Mouse (Mus musculus) limb, embryonic 14.5 days (tissue): ENCODE data around the gene Gm42791. TPM values are rescaled to one million over a fixed set of nuclear protein-coding genes. Genes with fewer than 3 reads are reported as not detected.

ENCODE experiments used
- ATAC-seq: fragments of 200-750 bp; cut with Nextera tagmentation; 2 replicates; pipeline ENCODE4 v1.8.0; 2017; ENCODE audit warnings: low read depth, moderate number of reproducible peaks, moderate TSS enrichment; ENCODE audit not compliant: low FRiP score
- DNase-seq: peaks from one replicate; pipeline ENCODE4 v3.0.0-alpha.2; 2015; ENCODE audit warnings: low spot score
- H3K27ac ChIP-seq: fragments of 300-500 bp; sonication (generic); replicated peaks from 2 replicates; pipeline ENCODE4 v1.5.1; 2014; ENCODE audit warnings: low read depth, mild to moderate bottlenecking, low read length, moderate library complexity, mixed read lengths
- H3K27me3 ChIP-seq: fragments of 300-500 bp; sonication (generic); 2 replicates; pipeline ENCODE4 v1.6.1; 2014; ENCODE audit warnings: low read length, mixed read lengths; ENCODE audit not compliant: control insufficient read depth, insufficient read depth
- H3K36me3 ChIP-seq: fragments of 300-500 bp; sonication (generic); 2 replicates; pipeline ENCODE4 v1.6.1; 2014; ENCODE audit warnings: mild to moderate bottlenecking, low read length, moderate library complexity, mixed read lengths; ENCODE audit not compliant: control insufficient read depth, insufficient read depth
- H3K4me1 ChIP-seq: fragments of 300-500 bp; sonication (generic); 2 replicates; pipeline ENCODE4 v1.6.1; 2014; ENCODE audit warnings: antibody characterized with exemption, low read length, mixed read lengths; ENCODE audit not compliant: control insufficient read depth, insufficient read depth
- H3K4me2 ChIP-seq: fragments of 300-500 bp; sonication (generic); replicated peaks from 2 replicates; pipeline ENCODE4 v1.6.1; 2014; ENCODE audit warnings: low read depth, mild to moderate bottlenecking, low read length, moderate library complexity; ENCODE audit not compliant: severe bottlenecking
- H3K4me3 ChIP-seq: fragments of 300-500 bp; sonication (generic); replicated peaks from 2 replicates; pipeline ENCODE4 v1.5.1; 2014; ENCODE audit warnings: low read length
- H3K9ac ChIP-seq: fragments of 300-500 bp; sonication (generic); 2 replicates; pipeline ENCODE4 v1.6.1; 2014; ENCODE audit warnings: mild to moderate bottlenecking, low read depth, low read length, moderate library complexity; ENCODE audit not compliant: severe bottlenecking
- H3K9me3 ChIP-seq: fragments of 300-500 bp; sonication (generic); 2 replicates; pipeline ENCODE4 v1.6.1; 2016; ENCODE audit warnings: low read length; ENCODE audit not compliant: control insufficient read depth
- POLR2A ChIP-seq: fragments of 200-500 bp; IDR thresholded peaks from 2 replicates; pipeline ENCODE4 v1.8.0; 2012; ENCODE audit warnings: inconsistent platforms, mild to moderate bottlenecking, moderate library complexity, borderline replicate concordance; ENCODE audit not compliant: insufficient read depth, insufficient read length; ENCODE audit errors: extremely low read depth
- WGBS: fragments of 180-500 bp; shearing (Covaris S2); extraction: QIAGEN DNeasy Blood & Tissue Kit; methylation state at CpG from one replicate; pipeline ENCODE4 v1.1.7; 2014; 5-methylcytosine and 5-hydroxymethylcytosine counted together
- polyA plus RNA-seq, 2 experiments: library from polyadenylated mRNA; depleted of rRNA in 1 of 2; stranded (reverse) in 1 of 2; unstranded in 1 of 2; fragments of >200 nt; fragmentation: Nextera tagmentation in 1 of 2; extraction: Ambion mirVana in 1 of 2; gene quantifications; 2 replicates each; pipeline versions ENCODE4 v1.2.1 to v1.2.3; 2012 to 2014

Gene Gm42791
- polyA plus RNA-seq (2012; rRNA removed) (not detected in 2 replicates), polyA plus RNA-seq (2014; fragmentation: Nextera tagmentation; extraction: Ambion mirVana) (not detected in 2 replicates)

GRCm38 (mm10) chr5:148994706-148995414, at the start of gene Gm42791:
TSS of gene Gm42791 (minus strand) at chr5:148995147.
- Histone ChIP-seq H3K27me3 (no peaks in the 10 kb centered on the region), H3K9me3 (peaks cover 5% of the 10 kb centered on the region), H3K4me2 (peak within 1 kb of the TSS; percentile 68), H3K27ac (peak within 1 kb of the TSS; percentile 95), H3K36me3 (no peaks in the 10 kb centered on the region), H3K4me1 (peaks cover 17% of the 10 kb centered on the region), H3K4me3 (peak within 1 kb of the TSS; percentile 45), H3K9ac (peak within 1 kb of the TSS; percentile 65)
- 0% methylated on average over 33 of the region's 33 CpGs for WGBS
- TF ChIP-seq POLR2A: peak; percentile 54; the same call in 1 of the 2 replicates
- ATAC-seq: peak; percentile 91
- DNase-seq: peak; percentile 93

- TF ChIP-seq POLR2A: no peak
- ATAC-seq (no peak), DNase-seq (no peak)
- Histone ChIP-seq H3K4me3 (no peak overlapping the region), H3K27ac (no peak overlapping the region), H3K36me3 (peaks cover 23% of the 10 kb centered on the region), H3K4me2 (no peak overlapping the region), H3K9ac (no peak overlapping the region), H3K4me1 (no peaks in the 10 kb centered on the region), H3K9me3 (0 out of 2 replicates have a peak, but pooled peaks cover 7% of the 10 kb centered on the region), H3K27me3 (no peaks in the 10 kb centered on the region)
- 80% methylated on average over 4 of the region's 4 CpGs for WGBS
Observed at GRCm38 (mm10) chr5:149044067-149044466, 49.1 kb upstream of the Gm42791 start.

- no peak overlapping the region for H3K4me2 ChIP-seq
- 0 out of 2 replicates have a peak, but pooled peaks cover 7% of the 10 kb centered on the region for H3K9me3 ChIP-seq
- DNase-seq (no peak), ATAC-seq (no peak)
- 81% methylated on average over 6 of the region's 6 CpGs for WGBS
- no peaks in the 10 kb centered on the region for H3K27me3 ChIP-seq
- no peaks in the 10 kb centered on the region for H3K4me1 ChIP-seq
- no peak overlapping the region for H3K27ac ChIP-seq
- no peak for TF ChIP-seq POLR2A
- H3K36me3 ChIP-seq: peaks cover 19% of the 10 kb centered on the region
- no peak overlapping the region for H3K4me3 ChIP-seq
- no peak overlapping the region for H3K9ac ChIP-seq
Observed at GRCm38 (mm10) chr5:149043240-149043639, 48.3 kb upstream of the Gm42791 start.

- no peaks in the 10 kb centered on the region for H3K4me1 ChIP-seq
- H3K4me2 ChIP-seq: no peak overlapping the region
- WGBS: 92% methylated on average over 5 of the region's 5 CpGs
- H3K4me3 ChIP-seq: no peak overlapping the region
- no peak for TF ChIP-seq POLR2A
- no peak for DNase-seq
- H3K9me3 ChIP-seq: 0 out of 2 replicates have a peak, but pooled peaks cover 11% of the 10 kb centered on the region
- H3K36me3 ChIP-seq: no peaks in the 10 kb centered on the region
- H3K9ac ChIP-seq: no peak overlapping the region
- H3K27ac ChIP-seq: no peak overlapping the region
- ATAC-seq: no peak
- H3K27me3 ChIP-seq: no peaks in the 10 kb centered on the region
Observed at GRCm38 (mm10) chr5:149039825-149040224, 44.9 kb upstream of the Gm42791 start.

- no peak for TF ChIP-seq POLR2A
- H3K4me3 ChIP-seq: no peak overlapping the region
- peak; percentile 42 for DNase-seq
- WGBS: 28% methylated on average over 10 of the region's 10 CpGs
- no peaks in the 10 kb centered on the region for H3K36me3 ChIP-seq
- no peak overlapping the region for H3K4me2 ChIP-seq
- H3K27me3 ChIP-seq: no peaks in the 10 kb centered on the region
- H3K4me1 ChIP-seq: no peaks in the 10 kb centered on the region
- ATAC-seq: no peak
- no peak overlapping the region for H3K9ac ChIP-seq
- no peak overlapping the region for H3K27ac ChIP-seq
- H3K9me3 ChIP-seq: 0 out of 2 replicates have a peak, but pooled peaks cover 11% of the 10 kb centered on the region
Observed at GRCm38 (mm10) chr5:149037729-149038128, 42.8 kb upstream of the Gm42791 start.
